Mouse (Mus musculus) forebrain, embryonic 11.5 days (tissue): ENCODE results near the gene Mrgprx1. TPM values are rescaled to one million over a fixed set of nuclear protein-coding genes. Genes with fewer than 3 reads are reported as not detected.

ENCODE experiments used
- ATAC-seq: fragments of 200-750 bp; cut with Nextera tagmentation; replicated peaks from 2 replicates; pipeline ENCODE4 v1.8.0; 2017; ENCODE audit warnings: moderate TSS enrichment; ENCODE audit not compliant: low FRiP score
- DNase-seq: peaks from one replicate; pipeline ENCODE4 v3.0.0-alpha.2; 2017; ENCODE audit warnings: low spot score
- H3K27ac ChIP-seq: fragments of 300-500 bp; sonication (generic); 2 replicates; pipeline ENCODE4 v1.5.1; 2014; ENCODE audit warnings: low read depth, low read length
- H3K27me3 ChIP-seq: fragments of 300-500 bp; sonication (generic); 2 replicates; pipeline ENCODE4 v1.6.1; 2014; ENCODE audit warnings: mild to moderate bottlenecking, low read length, mixed read lengths; ENCODE audit not compliant: control insufficient read depth, insufficient read depth
- H3K36me3 ChIP-seq: fragments of 300-500 bp; sonication (generic); 2 replicates; pipeline ENCODE4 v1.6.1; 2014; ENCODE audit warnings: mild to moderate bottlenecking, low read length, moderate library complexity, mixed read lengths; ENCODE audit not compliant: control insufficient read depth, insufficient read depth
- H3K4me1 ChIP-seq: fragments of 300-500 bp; sonication (generic); replicated peaks from 2 replicates; pipeline ENCODE4 v1.6.1; 2014; ENCODE audit warnings: low read length, mixed read lengths; ENCODE audit not compliant: control insufficient read depth, insufficient read depth
- H3K4me2 ChIP-seq: fragments of 300-500 bp; sonication (generic); 2 replicates; pipeline ENCODE4 v1.6.1; 2014; ENCODE audit warnings: low read depth, mild to moderate bottlenecking, low read length, moderate library complexity, mixed read lengths; ENCODE audit not compliant: severe bottlenecking
- H3K4me3 ChIP-seq: fragments of 300-500 bp; sonication (generic); 2 replicates; pipeline ENCODE4 v1.5.1; 2014; ENCODE audit warnings: low read depth, low read length
- H3K9ac ChIP-seq: fragments of 300-500 bp; sonication (generic); 2 replicates; pipeline ENCODE4 v1.6.1; 2014; ENCODE audit warnings: low read length
- H3K9me3 ChIP-seq: fragments of 300-500 bp; sonication (generic); 2 replicates; pipeline ENCODE4 v1.6.1; 2016; ENCODE audit warnings: low read length, mixed read lengths; ENCODE audit not compliant: control insufficient read depth
- WGBS: fragments of 180-500 bp; shearing (Covaris S2); extraction: QIAGEN DNeasy Blood & Tissue Kit; methylation state at CpG from one replicate; pipeline ENCODE4 v1.1.7; 2014; 5-methylcytosine and 5-hydroxymethylcytosine counted together
- polyA plus RNA-seq: library from polyadenylated mRNA; unstranded; fragments of >200 nt; fragmentation: Nextera tagmentation; extraction: Ambion mirVana; gene quantifications from 2 replicates; pipeline ENCODE4 v1.2.1, GENCODE M21; 2014

The Mrgprx1 gene
- not detected in 2 replicates for polyA plus RNA-seq

DNA sequence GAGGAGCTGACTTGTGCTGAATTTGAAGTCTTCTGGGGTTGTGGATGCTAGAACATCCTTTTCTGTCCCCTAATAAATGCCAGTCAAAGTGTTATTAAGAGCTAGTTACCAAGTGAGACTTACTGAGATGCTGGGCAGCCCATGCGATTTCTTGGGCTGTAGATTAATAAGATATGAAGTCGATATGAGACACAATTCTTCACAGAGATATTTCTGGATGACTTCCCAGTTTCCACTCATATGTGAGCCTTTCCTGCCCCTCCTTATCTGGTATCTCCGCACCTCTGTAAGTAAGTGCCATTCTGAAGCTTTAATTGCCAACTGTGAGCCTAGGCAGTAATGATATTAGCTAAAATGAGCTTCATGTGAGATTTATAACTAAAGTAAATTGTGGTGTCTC lies at the start of gene Mrgprx1:
Gene Mrgprx1, minus strand, starts transcription at position 101 of the 400 bp plus-strand sequence.
- 86% methylated on average over 3 of the region's 3 CpGs for WGBS

DNA sequence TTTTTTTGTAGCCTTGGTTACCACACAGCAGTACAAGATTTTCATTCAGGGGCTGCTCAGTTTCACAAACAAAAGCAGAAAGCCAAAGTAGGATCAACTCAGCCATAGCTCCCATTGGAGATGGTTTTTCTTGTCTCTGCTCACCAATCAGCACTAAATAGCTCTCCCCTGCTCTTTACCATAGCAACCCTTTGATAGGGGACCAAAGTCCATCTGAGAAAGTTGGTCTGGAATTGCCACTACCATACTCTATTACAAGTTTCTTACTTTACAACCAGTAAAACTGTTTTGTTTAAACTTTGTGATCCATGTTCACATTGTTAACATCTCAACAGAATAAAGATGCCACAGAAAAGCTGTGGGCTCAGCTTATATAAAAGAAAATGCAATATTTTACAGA lies 48.1 kb upstream of the Mrgprx1 start:
- Histone ChIP-seq H3K9ac (no peak overlapping the region), H3K27me3 (no peaks in the 10 kb centered on the region), H3K36me3 (no peaks in the 10 kb centered on the region), H3K9me3 (no peaks in the 10 kb centered on the region), H3K4me3 (no peak overlapping the region), H3K27ac (no peak overlapping the region), H3K4me1 (no peaks in the 10 kb centered on the region), H3K4me2 (no peak overlapping the region)
- no peak for DNase-seq
- no peak for ATAC-seq

More for the DNA sequence above, at the start of gene Mrgprx1:
- Histone ChIP-seq H3K4me3 (no peak within 1 kb of the TSS), H3K27me3 (no peaks in the 10 kb centered on the region), H3K36me3 (no peaks in the 10 kb centered on the region), H3K4me2 (no peak within 1 kb of the TSS), H3K9ac (no peak within 1 kb of the TSS), H3K9me3 (no peaks in the 10 kb centered on the region), H3K4me1 (no peaks in the 10 kb centered on the region), H3K27ac (no peak within 1 kb of the TSS)
- ATAC-seq (no peak), DNase-seq (no peak)

DNA sequence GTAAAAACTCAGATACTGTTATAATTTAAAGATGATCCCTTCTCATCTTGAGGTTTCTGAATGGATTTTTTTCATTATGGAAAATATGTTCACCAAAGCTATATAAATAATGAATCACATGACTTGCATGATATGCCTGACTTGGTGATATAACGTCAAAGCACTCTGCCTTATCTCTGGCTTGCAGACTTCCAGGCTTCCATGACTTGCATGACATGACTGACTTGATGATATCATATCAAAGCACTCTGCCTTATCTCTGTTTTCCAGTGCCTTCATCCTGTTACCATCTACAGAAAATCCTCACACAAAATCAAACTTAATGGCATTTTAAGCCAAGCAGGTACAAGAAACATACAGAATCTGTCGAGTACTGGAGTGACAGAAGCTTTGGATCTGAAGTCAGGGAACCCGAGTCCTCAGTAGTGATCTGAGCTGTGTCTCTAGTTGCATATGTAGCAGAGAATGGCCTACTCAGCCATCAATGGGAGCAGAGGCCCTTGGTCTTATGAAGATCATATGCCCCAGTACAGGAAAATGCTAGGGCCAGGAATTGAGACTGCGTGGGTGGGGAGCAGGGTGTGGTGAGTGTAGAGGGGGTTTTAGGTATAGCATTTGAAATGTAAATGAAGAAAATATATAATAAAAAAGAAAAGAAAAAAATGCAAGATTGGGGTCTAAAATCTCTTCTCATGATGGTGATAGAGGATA lies 19.2 kb upstream of the Mrgprx1 start:
- DNase-seq: no peak
- Histone ChIP-seq H3K27me3 (no peaks in the 10 kb centered on the region), H3K36me3 (no peaks in the 10 kb centered on the region), H3K4me2 (no peak overlapping the region), H3K4me1 (no peaks in the 10 kb centered on the region), H3K9ac (no peak overlapping the region), H3K27ac (no peak overlapping the region), H3K4me3 (no peak overlapping the region), H3K9me3 (no peaks in the 10 kb centered on the region)
- ATAC-seq: no peak
- 83% methylated on average over 4 of the region's 4 CpGs for WGBS

DNA sequence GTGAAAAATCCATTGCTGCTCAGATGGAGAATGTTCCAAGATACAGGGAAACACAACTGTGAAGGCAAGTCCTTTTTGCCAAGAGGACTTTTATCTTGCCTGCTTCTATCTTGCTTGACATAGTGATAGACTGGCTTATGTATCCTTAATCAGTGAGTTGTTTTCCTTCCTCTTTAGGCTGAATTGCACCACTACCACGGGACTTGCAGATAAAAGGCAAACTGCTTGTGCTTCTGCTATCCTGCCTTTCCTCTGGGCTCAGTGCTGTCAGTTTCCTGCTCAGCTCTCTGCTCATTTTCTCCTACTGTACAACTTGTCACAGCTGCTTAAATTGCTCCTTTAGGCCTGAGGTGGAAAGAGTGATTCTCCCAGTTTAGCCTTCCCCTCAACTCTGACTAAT lies 16.6 kb upstream of the Mrgprx1 start:
- H3K9ac ChIP-seq: no peak overlapping the region
- H3K27me3 ChIP-seq: no peaks in the 10 kb centered on the region
- ATAC-seq (no peak), DNase-seq (no peak)
- no peaks in the 10 kb centered on the region for H3K36me3 ChIP-seq
- WGBS: 71% methylated on average over 1 of the region's 1 CpGs
- no peak overlapping the region for H3K27ac ChIP-seq
- no peaks in the 10 kb centered on the region for H3K4me1 ChIP-seq
- no peak overlapping the region for H3K4me2 ChIP-seq
- no peak overlapping the region for H3K4me3 ChIP-seq
- H3K9me3 ChIP-seq: no peaks in the 10 kb centered on the region

DNA sequence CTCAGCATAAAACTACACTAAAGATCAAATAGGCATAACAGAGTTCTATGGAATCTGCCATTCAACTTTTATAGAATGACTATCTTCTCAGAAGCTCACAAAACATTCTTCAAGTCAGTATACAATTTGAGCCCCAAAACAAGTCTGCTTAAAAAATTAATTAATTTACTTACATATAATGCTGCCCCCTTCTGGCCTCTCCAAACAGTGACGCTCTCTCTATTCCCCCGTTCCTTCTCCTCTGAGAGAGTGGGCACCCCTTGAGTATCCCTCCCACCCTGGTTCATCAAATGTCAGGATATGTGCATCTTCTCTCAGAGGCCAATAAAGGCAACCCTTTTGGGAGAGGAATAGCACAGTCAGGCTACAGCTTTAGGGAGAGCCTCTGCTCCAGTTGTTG lies 9.5 kb downstream of the Mrgprx1 start:
- ATAC-seq (no peak), DNase-seq (no peak)
- H3K4me2 ChIP-seq: no peak overlapping the region
- no peaks in the 10 kb centered on the region for H3K36me3 ChIP-seq
- H3K4me1 ChIP-seq: no peaks in the 10 kb centered on the region
- H3K4me3 ChIP-seq: no peak overlapping the region
- H3K9me3 ChIP-seq: no peaks in the 10 kb centered on the region
- H3K9ac ChIP-seq: no peak overlapping the region
- WGBS: 49% methylated on average over 2 of the region's 2 CpGs
- no peak overlapping the region for H3K27ac ChIP-seq
- no peaks in the 10 kb centered on the region for H3K27me3 ChIP-seq

DNA sequence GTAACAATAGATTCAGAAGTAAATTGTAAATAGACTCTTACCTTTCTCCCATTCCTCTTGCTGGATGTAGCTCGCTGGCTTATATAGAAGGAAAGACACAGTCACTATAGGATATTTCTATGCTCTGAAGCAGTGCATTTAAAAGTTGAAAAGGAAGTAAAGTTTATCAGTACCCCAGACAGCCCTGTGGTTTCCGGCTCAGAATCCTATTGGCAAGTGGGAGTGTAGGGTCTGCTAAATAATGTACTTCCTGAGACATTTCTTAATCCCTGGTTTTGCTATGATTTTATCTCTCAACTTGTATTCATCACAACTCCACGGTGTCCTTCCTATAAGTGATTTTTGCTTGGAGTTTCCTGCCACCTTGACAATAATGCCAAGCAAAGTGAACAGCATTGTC lies 31.7 kb downstream of the Mrgprx1 start:
- DNase-seq (no peak), ATAC-seq (no peak)
- 79% methylated on average over 3 of the region's 3 CpGs for WGBS

DNA sequence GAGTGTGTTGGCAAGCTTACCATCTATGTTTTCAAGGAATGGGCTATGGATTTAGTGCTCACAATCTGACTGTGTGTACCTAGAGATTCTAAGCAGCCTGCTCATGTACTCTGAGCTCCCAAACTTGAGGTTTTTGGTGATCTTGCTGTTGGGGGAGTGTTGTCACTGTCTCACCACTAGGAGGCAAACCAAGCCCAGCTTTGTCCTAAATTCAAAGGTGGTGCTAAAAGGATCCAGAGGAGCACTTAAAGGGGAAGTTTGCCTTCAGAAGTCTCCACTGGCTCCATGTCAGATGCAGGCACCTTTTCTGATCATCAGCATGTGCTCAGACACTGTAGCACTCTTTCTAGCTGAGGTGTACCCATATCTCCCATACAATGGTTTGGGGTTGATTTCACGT lies 40.6 kb downstream of the Mrgprx1 start:
- no peaks in the 10 kb centered on the region for H3K4me1 ChIP-seq
- no peak for DNase-seq
- ATAC-seq: no peak
- H3K36me3 ChIP-seq: no peaks in the 10 kb centered on the region
- 64% methylated on average over 1 of the region's 1 CpGs for WGBS
- no peaks in the 10 kb centered on the region for H3K9me3 ChIP-seq
- no peak overlapping the region for H3K4me3 ChIP-seq
- H3K9ac ChIP-seq: no peak overlapping the region
- H3K27ac ChIP-seq: no peak overlapping the region
- no peak overlapping the region for H3K4me2 ChIP-seq
- H3K27me3 ChIP-seq: no peaks in the 10 kb centered on the region

More for the DNA sequence above, 31.7 kb downstream of the Mrgprx1 start:
- no peak overlapping the region for H3K9ac ChIP-seq
- no peak overlapping the region for H3K4me3 ChIP-seq
- no peaks in the 10 kb centered on the region for H3K27me3 ChIP-seq
- H3K27ac ChIP-seq: no peak overlapping the region
- no peaks in the 10 kb centered on the region for H3K4me1 ChIP-seq
- H3K4me2 ChIP-seq: no peak overlapping the region
- no peaks in the 10 kb centered on the region for H3K36me3 ChIP-seq
- no peaks in the 10 kb centered on the region for H3K9me3 ChIP-seq

DNA sequence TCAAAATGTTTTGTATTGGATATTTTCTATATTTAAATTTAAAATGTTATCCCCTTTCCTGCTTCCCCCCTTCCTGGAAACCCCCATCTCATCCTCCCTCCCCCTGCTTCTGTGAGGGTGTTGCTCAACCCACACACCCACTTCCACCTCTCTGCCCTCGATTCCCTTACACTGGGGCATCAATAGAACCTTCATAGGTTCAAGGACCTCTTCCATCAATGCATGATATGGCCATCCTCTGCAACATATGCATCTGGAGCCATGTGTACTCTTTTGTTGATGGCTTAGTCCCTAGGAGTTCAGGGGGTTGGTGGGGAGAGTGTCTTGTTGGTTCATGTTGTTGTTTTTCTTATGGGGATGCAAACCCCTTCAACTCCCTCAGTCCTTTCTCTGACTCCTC lies 45.4 kb downstream of the Mrgprx1 start, which contains the start of gene Mrgpra4:
Gene Mrgpra4, minus strand, starts transcription at position 101 of the 400 bp plus-strand sequence.
- Histone ChIP-seq H3K27me3 (no peaks in the 10 kb centered on the region), H3K9ac (no peak within 1 kb of the TSS), H3K4me1 (no peaks in the 10 kb centered on the region), H3K4me2 (no peak within 1 kb of the TSS), H3K4me3 (no peak within 1 kb of the TSS), H3K27ac (no peak within 1 kb of the TSS), H3K36me3 (no peaks in the 10 kb centered on the region), H3K9me3 (no peaks in the 10 kb centered on the region)
- ATAC-seq (no peak), DNase-seq (no peak)
- WGBS: 79% methylated on average over 1 of the region's 1 CpGs
